Mouse (Mus musculus): ENCODE data around the gene Osbpl3. TPM values are rescaled to one million over a fixed set of nuclear protein-coding genes. Genes with fewer than 3 reads are reported as not detected.

Osbpl3 gene
- total RNA-seq, 2 experiments from 2014 or later = 14.3 to 15.2 TPM

DNA sequence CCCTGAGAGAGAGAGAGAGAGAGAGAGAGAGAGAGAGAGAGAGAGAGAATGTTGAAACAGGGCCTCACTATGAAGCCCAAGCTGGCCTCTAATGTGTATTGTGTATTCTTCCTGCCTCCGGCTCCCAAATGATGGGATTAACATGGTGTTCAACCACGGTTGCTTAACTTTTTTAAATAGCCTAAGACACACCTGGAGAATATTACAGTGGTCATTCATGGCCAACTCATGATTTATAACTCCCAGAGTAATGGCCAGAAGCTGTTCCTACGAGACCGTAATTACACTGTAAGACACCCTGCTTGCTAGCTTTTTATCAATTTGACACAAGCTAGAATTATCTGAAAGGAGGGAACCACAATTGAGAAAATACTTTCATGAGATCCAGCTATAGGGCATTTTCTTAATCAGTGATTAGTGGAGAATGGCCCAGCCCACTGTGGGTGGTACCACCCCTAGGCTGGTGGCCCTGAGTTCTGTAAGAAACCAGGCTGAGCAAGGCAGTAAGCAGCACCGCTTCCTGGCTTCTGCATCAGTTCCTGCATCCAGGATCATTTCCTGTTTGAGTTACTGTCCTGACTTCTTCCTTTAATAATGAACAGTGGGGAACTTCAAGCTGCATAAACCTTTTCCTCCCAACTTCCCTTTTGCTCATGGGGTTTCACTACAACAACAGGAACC is 115.6 kb downstream of the Osbpl3 start:
- no peak for DNase-seq (ENCODE audit: low spot score in 2 of 2)

DNA sequence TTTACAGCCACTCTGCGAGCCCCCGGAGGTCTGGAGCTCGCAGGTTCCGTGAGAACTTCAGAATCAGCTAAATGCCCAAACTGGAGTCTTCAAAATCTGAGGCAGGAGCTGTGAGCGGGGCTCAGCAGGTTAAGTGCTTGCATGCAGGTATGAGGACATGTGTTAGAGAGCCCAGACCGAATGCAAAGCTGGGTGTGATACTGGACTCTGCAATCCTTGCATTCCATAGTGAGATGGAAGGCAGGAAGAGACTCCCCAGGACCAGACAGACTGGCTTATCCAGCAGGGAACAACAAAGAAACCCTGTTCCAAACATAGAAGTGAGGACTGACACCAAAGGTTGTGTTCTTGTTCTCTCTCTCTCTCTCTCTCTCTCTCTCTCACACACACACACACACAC is 118.6 kb downstream of the Osbpl3 start:
- DNase-seq (ENCODE audit: low spot score in 2 of 2) = no peak

DNA sequence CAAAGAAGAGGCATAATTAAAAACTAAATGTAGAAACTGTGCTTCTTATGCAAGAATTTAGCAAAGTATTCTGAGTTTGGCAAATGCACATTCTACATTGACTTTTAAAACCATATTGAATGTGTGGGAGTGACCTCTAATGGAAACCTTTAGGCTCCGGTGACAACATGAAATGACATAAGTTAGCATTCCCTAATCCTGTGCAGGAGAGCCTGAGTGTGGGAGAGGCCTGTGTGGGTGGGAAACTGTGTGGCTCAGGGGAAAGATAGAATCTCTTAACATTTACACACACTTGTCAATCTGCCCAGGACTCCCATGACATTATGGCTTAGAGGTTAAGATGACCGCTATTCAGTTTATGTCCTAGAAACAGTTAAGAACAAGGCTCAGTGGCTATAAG is 119.6 kb downstream of the Osbpl3 start:
- no peak for DNase-seq (ENCODE audit: low spot score in 2 of 2)

DNA sequence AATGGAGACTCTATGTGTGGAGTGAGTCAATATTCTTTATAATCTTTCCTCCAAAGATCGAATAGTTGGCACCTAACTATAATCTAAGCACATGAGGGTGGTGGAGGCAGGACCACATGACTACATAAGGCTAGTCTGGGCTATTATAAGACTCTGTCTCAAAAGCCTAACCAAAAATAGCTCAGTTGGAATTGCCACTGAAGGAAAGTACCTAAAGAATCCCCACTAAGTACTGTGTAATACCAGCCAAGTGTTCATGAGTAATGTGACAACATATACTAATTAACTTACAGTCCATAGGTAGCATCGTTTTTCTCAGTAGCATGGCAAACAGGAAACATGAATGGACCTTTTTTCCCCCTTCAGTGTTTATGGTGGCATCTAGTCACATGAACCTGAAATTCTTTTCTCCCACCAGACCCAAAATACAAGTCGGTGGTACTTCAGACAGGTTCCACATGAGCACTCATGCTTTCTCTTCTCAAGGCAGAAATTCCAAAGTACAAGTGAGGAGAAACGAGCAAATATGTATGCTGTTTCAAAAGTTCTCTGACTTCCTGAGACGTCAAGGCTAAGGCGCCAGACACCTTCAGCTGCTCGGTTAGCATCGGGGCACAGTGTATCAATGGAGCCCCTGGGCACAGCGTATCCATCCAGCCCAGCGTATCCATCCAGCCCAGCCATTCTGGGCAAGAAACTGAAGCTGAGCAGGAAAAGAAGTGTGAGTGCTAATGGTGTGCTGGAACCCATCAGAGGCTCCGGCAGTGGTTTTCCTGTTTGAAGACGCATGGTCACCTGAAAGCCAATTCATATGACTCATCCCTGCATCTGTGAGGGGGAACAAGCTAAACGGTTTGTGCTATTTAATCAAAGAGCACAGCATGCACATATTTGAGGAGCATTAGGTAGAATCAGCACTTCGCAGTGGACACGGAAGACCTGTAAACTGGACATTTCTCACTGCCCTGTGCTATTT is 120.9 kb downstream of the Osbpl3 start:
- DNase-seq (ENCODE audit: low spot score in 2 of 2) = no peak

DNA sequence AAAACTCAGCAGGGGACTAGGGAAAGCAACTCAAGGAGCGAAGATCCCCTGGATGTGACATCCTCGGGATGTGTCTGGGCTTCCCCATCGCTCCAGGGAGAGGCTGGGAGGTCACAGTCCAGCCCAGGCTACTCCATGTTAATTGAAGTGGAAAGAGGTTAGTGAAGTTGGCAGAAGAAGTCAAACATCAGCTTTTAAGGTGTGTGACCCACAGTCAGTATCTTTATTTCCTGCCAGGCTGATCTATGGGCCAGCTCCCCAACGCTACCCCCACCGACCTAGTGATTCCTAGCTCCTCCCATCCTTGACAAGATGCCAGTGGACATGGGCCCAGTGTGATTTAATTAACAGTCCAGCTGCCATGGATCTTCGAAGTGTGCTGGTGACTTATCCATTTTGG is 122.7 kb downstream of the Osbpl3 start:
- DNase-seq (ENCODE audit: low spot score in 2 of 2) = no peak

DNA sequence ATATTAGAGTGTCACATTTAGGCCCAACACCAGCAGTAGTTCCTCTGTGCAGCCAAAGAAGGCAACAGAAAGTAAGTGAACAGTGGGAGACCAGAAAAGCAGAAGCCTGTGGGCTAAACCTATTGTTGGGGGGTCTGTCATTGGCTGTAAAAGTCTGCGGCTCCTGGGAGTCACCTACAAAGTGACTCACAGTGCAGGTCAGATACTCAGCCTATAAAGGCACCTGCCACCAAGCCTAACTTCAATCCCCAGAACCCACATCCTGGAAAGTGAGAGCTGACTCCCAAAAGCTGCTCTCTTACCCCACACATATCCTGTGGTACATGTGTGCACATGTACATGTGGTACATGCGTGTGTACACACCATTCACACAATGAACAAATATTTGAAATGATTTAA is 124.5 kb downstream of the Osbpl3 start:
- no peak for DNase-seq (ENCODE audit: low spot score in 2 of 2)

DNA sequence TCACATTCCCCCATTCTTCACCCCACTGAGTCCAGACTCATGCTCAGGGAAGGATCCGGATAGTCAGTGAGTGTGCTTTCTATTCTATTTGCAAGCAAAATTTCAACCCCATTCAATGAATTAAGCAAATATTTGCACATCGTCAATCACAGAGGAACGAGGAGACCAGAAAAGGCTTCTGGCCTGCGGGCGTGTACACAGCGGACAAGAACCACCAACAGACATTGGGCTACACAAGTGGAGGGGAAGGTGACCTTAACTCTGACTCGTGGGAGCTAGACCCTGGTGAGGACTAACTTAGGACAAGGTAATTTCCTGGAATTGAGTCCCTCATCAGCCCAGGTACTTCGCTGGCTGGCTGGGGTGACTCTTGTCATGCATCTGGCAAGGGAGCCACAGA is 126.6 kb downstream of the Osbpl3 start:
- no peak for DNase-seq (ENCODE audit: low spot score in 2 of 2)

DNA sequence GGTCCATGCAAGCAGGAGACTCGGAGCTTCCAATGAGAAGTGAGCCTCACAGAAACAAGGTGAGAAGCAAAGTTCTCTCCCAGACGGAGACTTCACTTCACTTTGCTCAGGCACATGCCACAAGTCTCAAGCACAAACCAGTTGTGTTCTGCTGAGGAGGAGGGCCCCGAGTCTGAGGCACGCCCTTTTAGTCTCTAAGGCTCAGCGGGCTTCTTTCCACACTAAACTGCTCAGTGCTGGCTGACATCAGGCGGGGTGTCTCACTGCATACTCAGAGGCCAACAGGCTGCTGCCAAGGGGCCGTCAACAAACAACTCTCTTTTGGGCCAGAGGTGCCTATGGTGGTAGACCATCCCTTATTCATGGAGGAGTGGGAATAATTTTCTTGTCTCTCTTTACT is 127.1 kb downstream of the Osbpl3 start:
- no peak for DNase-seq (ENCODE audit: low spot score in 2 of 2)

DNA sequence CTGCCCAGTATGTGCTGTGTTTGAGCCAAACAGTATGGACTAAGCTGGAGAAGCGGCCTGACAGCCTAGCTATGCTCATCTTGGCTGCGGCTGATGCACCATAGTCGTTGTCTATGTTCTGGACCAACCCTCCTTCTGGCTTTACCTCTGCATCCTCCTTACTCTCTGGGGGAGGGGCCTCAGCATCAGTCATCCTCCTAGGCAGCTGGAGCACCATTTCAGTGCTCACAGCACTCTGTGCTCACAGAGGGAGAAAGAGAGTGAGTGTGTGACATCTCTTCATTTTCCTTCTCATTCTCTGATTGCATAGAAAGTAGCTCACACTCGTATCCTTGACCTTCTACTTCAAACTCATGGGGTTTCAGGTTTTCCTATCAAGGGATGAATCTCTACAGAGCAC is 129.8 kb downstream of the Osbpl3 start:
- no peak for DNase-seq (ENCODE audit: low spot score in 2 of 2)

DNA sequence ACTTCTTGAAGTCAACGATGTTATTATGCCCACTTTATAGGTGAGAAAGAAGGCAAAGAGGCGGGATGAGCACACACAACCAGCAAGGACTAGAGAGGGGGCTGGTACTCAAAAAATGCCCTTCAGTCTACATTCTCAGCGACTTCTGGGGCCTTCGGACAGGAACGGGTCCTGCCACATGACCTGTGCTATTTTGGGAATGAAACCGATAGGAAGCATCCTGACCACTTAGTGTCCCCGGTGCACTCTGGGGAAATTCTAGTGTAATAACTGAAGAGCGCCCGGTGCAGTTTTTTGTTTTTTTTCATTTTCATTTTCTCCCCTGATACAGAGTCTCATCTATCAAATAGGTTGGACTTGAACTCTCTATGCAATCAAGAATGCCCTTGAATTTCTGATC is 130.5 kb downstream of the Osbpl3 start:
- DNase-seq (ENCODE audit: low spot score in 2 of 2) = no peak

DNA sequence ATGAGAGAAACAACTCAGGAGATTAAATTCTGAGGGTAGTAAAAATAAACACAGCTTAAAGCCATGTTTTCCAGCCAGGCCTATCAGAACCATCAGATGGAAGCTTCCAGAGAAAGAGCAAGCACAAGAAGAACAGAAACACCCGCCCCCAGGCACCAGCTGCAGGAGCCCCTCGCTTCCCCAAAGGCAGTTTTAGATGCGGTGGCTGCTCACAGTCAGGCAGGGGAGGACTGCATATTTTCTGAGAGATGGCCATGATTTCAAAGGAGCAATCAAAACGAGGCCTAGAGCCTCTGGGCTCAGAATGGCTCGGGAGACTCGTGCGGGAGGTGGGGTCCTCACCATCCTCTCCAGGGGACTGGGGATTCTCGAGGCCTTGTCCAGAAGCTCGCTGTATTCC is 133.4 kb downstream of the Osbpl3 start:
- DNase-seq (ENCODE audit: low spot score in 2 of 2) = peak; percentile 57 to 77

DNA sequence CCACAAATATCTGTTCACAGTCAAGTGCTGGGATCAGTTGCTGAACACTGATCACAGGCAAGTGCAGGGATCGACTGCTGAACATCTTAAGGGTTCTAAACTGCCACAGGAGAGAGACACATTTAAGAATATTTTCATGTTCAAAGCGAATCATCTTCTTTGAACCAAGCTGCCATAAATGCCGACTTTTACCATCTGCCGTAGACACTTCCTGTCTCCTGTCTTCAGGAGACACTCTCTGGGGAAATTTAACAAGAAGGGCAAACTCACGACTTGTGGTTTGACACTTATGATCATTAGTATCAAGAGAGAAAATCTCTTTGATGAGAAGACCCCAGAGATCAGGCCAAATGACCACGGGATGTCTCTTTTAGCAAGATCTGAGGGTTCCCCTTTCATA is 134.3 kb downstream of the Osbpl3 start:
- DNase-seq (ENCODE audit: low spot score in 2 of 2) = no peak

DNA sequence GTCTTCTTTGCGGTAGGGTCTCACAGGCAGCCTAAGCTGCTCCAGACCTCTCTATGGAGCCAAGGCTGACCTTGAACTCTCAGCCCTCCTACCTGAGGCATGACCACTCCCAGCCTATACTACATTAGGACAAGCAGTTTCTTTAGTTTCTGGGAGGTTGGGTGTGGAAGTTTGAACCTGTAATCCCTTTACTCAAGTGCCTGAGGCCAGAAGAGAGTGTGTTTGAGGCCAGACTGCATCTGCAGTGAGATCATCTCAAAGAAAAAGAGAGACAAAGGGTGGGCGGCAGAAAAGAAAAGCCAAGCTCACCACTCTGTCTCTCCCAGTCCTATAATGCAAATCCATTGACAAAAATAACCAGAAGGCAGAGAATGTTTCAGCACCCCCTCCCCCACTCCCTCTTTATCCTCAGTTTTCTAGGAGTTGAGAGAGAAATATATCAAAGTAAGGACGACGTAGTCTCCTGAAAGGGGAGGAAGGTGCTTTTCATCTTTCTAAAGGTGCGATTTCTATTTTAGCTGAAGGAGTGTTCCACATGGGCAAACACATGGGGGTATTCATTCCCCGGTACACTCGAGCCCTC is 137.3 kb downstream of the Osbpl3 start:
- DNase-seq (ENCODE audit: low spot score in 2 of 2) = no peak

DNA sequence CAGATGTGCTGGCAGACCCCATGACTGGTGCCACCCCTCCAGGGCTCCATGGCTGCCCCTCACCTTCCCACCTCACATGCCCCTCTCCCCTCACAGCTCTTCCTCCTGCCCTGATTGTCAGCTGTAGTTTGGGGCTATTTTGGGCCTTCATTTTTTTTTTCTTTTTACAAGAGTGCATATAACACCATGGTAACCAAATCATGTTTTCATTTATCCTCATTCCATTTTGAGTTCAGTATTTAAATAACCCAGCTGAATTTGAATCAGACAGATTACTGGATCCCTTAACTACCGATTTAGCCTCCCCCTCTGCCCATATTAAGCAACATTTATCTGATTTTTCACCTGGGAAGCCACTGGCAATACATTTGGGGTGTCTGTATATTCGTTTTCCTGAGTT is 137.9 kb downstream of the Osbpl3 start:
- DNase-seq (ENCODE audit: low spot score in 2 of 2) = no peak

DNA sequence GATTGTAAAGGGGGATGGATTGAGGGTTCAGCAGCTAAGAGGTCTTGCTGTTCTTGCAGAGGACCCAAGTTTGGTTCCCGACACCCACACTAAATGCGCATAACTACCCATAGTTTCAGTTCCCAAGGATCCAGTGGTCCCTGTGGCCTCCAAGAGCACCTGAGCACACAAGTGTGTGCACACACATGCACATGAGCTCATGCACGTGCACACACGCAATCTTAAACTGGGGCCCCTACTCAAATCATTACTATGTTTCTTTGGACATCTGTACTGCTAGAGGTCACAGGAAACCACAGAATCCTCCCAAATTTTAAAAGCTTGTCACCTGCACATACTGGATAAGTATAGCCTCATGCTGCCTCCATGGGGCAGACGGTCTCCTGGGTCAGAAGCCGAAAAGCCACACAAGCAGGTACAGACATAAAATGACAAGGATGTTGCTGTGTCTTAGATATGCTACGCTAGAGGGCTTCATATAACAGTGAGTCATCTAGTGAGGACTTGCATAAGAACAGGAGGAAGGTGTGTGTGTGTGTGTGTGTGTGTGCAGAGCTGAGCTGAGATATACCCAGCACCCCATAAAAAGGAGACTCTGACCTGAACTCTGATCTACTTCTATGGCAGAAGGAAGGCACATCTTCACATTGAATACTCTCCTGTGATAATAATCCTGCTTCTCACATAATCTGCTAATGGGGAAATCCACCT is 139.1 kb downstream of the Osbpl3 start:
- no peak for DNase-seq (ENCODE audit: low spot score in 2 of 2)

DNA sequence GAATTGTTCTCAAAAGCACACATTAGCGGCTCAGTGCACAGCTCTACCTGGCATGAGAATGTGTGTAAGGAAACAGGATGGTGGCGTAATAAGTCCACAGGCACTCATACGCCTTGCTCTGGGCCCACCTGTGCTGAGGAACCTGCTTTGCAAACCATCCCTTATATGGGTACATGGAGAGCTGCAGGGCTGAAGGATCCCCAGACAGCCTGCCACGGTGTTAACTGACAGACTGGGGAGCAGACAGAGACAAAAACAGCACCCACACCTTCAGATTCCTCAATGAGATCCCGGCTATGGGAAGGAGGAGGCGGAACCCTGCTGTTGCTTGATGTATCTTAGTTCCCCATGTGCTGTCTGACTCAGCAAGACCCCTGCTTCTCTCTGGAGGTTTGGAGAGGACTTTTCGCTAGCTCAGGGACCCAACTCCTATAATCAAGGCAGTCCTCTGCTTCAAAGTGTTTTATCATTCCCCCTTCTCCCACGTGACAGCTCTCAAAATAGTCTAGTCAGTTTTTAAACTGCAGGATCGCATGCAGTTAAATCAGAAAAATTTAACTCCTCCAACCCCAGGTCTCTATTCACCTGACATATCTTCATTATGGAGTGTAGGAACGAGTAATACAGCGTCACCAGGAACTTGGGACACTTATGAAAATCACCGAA is 141.5 kb downstream of the Osbpl3 start:
- peak in 1 of 2 experiments; percentile 52 for DNase-seq (ENCODE audit: low spot score in 2 of 2)

DNA sequence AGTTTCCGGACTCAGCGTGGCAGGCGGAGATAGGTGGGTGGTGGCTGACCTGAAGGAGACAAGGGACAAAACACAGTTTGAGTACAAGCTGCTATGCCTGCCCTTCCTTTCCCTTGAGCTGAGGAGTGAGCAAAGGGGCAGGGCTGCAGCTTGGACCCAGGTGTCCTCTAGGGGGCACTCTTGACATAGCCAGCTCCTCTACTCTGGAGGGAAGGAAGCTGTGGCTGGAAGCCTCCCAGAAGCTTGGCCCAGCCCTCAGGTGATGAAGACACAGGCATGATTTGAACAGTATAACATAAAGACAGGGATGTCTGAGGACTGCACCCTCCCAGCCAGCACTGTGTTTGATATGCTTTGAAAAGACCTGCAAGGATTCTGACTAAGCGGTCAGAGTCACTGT is 143.4 kb downstream of the Osbpl3 start:
- peak; percentile 67 to 72 for DNase-seq (ENCODE audit: low spot score in 2 of 2)

DNA sequence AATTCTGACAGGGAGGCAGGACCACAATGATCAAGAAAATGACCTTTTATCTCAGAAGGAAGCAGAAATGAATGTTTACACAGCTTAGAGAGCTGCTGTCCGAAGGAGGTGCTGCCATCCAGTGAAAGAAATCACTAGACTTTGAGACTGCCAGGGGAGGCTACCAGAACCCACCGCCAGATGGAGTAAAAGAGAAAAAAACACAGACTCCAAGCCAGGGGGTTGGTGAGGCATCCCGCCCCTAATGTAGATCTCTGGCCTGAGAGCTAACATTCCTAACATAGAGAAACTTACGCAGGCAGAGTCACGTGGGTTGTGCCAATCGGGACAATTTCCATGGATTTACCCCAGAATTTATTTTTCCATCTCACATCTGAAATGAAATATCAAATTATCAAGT is 147.0 kb downstream of the Osbpl3 start:
- DNase-seq (ENCODE audit: low spot score in 2 of 2) = peak; percentile 52 to 66

DNA sequence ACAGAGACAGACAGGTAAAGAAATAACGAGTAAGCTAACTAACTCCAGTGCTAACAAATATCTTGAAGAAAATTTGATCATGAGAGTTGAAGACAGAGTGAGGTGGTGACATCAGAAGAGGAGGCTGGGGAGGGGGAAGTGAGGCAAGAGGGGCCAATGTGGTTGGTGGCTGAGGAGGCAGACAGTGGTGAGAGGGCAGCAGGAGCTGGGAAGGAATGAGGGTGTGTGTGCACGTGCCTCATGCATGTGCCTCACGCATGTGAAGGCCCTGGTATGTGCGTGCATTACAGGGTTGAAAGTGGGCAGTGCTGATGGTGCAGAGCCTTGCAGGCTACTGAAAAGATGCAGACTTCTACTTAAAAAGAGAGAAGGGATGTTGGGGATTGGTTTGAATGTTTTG is 149.4 kb downstream of the Osbpl3 start:
- DNase-seq (ENCODE audit: low spot score in 2 of 2) = no peak

DNA sequence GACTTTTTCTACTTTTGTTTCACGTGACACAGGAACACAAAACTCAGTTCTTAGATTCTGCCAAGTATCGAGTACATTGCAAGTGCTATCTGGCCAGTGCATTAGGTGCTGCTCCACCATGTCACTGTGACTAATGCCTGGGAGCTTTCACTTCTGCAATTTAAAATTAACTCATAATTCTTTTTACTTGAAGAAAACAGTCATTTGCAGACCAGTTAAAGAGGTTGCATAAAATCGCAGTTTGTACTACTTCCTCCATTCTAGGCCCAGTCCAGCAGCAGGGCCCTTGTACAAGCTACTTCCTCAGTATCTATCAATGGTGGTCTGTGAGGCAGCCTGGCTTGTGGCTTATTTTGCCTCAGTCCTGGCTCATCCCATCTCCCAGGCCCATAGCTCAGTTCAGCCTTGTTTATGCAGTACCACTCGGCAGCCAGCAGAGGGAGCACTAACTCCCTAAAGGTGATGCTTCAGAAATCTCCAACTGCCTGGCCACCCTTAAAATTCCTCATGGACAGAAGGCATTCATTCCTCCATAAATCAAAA is 151.0 kb downstream of the Osbpl3 start:
- DNase-seq (ENCODE audit: low spot score in 2 of 2) = peak; percentile 81 to 86

DNA sequence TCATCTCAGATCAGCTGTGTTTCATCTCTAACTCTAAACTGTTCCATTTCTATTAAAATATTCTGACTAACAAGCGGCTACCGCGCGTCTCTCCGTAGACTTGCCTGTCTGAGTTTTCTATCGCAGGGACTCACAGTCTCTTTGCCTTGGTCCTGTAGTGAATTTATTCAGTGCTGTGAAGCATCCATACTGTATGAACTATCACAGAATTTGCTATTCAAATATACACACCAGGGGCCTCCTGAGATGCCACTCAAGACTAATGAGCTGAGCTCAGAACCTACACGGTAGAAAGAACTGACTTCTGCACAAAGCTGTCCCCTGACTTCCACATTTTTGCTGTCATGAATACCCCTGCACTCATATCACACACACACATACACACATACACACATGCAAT is 154.9 kb downstream of the Osbpl3 start:
- no peak for DNase-seq (ENCODE audit: low spot score in 2 of 2)

All from layer of hippocampus, postnatal 14 days (tissue).